Mouse (Mus musculus): Measurements from ENCODE around the gene 4921504E06Rik.

DNA sequence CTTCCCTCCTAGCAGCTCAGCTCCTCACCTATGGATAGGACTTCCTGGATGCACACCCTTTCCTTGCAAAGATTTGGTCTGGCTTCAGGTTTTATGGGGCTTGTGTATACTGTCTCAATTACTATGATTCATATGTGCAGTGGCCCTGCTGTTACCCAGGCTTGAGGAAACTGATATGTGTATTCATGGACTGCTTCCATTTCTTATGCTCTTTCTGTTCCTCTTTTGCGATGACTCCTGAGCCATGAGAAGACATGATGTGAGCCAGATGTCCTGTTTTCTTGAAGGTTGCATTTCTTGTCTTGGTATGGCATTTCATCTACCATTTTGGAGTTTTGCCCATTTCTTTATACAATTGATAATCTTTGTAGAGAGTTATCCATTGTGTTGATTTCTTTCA lies 48.0 kb downstream of the 4921504E06Rik start:
- TF ChIP-seq CTCF (IDR thresholded peaks at IDR 0.05; ENCODE audit: low read depth, low read length) (no peak), TAL1 (conservative IDR thresholded peaks at IDR 0.05; ENCODE audit: low read depth, low read length) (no peak), GATA2 (IDR thresholded peaks at IDR 0.05; ENCODE audit: borderline replicate concordance, low read depth, low read length) (no peak), GATA1 (IDR thresholded peaks at IDR 0.05; ENCODE audit: borderline replicate concordance, low read length) (no peak), POLR2AphosphoS5 (IDR thresholded peaks at IDR 0.05; ENCODE audit: insufficient replicate concordance, low read depth, low read length) (no peak)

Data from G1E (cell line).